Mouse (Mus musculus): ENCODE measurements around the gene Kif1c. TPM values are rescaled to one million over a fixed set of nuclear protein-coding genes. Genes with fewer than 3 reads are reported as not detected.
"Not testable (repeated sequence)": the region's sequence is repeated elsewhere in the genome, so short reads cannot be mapped to it uniquely, and the experiment has no call there.

The Kif1c gene
- total RNA-seq, 2 experiments from 2014 or later = 279 to 286 TPM

DNA sequence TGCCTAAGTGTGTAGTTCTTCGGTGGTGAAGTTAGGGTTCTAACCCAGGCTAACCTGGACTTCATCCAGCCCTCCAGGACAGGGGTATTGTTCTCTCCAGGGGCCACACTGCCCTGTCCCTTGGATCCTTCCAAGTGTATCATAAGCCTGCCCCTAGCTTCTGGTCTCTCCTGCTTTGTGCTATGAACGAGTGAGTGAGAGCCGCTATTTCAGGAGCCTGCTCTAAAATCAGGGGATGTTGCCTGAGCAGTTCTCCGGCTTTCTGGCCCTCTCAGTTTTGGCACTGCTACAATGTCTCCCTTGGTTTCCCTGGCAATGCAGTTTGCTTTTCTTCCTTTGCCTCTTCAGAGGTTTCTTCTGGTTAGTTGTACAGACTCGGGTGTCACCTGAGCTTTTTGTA is 30.8 kb downstream of the Kif1c start:
- no peak for DNase-seq
- intact Hi-C loops (cut with DNase I) = no loop called here

DNA sequence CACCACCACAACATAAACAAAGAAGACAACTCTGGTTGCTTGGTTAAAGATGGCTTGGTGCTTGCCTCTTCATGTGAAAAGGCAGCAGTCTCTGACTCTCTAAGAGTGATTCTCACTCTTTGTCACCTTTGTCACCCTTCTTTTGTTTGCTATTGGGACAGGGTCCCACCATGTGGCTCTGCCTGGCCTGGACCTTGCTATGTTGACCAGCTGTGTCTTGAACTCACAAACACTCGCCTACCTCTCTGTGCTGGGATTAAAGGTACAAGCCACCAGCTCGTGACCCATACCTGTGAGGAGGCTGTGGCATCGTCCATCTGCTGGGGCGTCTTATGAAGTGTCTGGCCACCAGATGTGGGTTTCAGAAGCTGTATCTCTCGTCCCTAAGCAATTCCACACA is 32.9 kb downstream of the Kif1c start:
- no peak for DNase-seq
- intact Hi-C loops (cut with DNase I) = no loop called here

DNA sequence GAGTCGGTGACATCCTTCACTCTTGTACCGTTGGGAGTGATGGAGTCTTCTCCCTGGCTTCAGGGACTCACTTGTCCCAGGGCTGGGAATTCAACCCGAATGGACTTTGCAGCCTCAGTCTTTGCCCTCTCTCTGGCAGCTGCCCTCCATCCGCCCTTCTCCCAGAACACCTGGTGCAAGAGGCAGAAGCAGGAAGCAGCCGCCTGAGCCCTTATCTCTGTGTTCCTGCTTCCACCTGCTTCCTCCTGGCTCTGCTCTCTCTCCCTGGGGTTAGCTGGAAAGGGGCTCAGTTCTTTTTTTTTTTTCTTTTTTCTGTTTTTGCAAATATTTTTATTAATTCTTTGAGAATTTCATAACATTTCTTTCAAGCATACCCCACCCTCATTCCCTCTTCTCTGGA is 37.4 kb downstream of the Kif1c start:
- intact Hi-C loops (cut with DNase I) = no loop called here

DNA sequence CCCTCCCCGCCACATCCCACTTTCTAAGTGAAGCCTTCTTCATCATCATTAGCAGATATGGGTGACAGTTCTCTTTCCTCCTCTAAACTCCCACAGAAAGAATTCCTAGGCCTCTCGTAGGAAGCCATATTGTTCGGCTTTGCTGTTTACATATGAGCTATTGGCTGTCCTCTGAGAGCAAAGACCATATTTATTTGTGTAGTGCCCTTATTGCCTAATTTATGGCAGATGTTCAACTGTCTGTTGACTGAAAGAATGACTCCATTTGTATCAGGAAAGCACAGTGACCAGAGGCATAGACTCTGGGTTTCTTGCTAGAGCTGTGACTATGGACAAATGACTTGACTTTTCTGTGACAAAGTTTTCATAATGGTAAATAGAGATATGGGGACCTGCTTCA is 41.3 kb downstream of the Kif1c start:
- intact Hi-C loops (cut with DNase I) = no loop called here
- DNase-seq = no peak

More for the DNA sequence above, 37.4 kb downstream of the Kif1c start:
- DNase-seq = no peak

DNA sequence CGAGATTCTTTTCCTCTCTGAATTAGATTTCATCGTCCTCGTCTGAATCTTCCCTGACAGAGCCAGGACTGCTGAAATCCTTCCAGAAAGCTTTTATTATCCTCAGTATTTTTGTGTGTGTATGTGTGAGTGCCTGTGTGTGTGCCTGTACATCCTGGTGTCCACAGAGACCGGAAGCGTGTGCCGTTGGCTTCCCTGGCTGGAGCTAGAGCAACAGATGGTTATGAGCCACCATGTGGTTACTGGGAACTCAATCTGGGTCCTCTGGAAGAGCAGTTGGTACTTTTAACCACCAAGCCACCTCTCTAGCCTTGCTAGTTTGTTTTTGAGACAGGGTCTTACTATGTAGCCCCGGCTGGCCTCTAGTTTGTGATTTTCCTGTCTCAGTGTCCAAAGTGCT is 41.8 kb downstream of the Kif1c start:
- intact Hi-C loops (cut with DNase I) = no loop called here
- no peak for DNase-seq

DNA sequence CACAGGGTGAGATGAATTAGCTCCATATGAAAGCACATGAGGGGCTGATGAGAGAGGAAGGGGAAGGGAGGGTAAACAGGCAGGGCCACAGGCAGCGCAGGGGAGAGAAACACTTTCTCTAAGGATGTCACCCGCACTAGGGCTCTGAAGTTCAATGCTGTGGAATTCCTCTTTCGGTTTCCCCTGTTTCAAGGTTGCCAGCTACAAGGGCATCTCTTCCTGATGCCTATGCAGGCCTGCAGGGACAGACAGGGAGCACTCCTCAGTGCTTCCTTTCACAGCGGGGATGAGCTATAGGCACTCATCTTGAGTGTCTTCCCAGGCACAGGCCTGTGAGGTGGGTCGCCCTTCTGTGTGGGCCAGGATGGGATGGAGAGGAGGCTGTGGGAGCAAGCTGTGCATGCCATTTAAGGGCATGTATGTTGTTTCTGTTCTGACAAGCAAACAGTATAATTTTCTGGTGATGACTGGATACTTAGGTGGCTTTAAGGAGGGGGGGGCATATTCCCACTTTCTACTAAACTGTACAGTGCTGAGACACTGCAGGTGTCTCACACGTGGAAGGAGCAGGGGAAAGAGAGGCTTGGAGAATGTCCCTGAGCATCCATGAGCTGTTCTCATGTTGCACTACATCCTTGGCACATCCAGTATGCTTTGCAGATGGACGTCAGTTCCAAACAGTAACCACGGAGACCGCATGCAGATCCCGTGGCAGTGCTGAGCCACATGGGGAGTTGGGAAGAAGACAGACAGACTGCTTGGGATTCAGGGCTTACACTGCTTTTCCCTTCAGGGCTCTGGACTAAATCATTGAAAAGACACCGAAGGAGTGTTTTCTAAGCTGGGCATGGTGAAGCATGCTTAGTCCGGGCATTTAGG is 42.5 kb downstream of the Kif1c start:
- intact Hi-C loops (cut with DNase I) = no loop called here
- DNase-seq = no peak

DNA sequence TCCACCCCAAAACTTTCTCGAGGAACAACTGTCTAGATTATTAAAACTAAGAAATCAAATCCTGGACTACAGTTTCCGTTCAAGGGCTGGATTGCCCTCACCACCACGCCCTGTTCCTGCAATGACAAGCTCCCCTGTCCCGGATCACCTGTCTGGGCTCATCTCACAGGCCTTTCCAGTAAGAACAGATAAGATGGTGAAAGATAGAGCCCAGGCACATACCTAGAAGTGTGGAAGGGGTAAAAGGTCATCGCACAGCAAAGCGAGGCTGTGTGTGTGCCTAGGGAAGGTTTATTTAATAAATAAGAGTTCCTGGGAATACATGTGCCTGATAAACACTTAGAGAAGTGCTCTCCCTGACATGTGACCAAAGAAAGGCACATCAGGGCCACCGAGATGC is 45.3 kb downstream of the Kif1c start:
- intact Hi-C loops (cut with DNase I) = no loop called here
- DNase-seq = no peak

DNA sequence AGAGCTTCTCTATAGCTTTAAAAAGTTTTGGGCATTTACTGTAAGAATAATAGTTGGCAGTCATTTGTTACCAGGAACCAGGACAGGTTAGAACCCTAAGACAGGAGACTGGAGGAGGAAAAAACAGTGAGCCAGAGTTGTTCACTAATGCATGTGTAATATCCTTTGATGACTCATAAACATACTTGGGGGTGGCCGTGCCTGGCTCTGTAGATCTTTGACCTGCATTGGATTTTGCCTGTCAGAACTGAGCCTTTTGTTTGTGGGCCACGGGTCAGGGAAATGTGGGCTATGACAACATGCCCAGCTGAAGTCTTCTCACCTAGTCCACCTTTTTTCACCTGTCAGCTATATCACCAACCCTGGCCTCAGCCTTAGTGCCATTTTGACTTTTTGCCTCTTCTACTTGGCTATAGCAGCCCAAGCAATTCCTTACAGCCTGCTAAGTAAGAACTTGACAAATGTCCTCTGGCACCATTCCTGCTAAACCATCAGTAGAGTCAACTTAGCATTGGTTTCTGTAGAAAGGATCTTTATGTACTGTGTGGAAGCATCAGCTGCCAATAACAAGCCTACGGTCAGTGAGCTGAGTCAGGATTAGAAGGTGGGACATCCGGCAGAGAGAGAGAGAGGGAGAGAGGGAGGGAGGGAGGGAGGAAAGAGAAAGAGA is 47.7 kb downstream of the Kif1c start:
- intact Hi-C loops (cut with DNase I) = no loop called here
- DNase-seq = no peak

DNA sequence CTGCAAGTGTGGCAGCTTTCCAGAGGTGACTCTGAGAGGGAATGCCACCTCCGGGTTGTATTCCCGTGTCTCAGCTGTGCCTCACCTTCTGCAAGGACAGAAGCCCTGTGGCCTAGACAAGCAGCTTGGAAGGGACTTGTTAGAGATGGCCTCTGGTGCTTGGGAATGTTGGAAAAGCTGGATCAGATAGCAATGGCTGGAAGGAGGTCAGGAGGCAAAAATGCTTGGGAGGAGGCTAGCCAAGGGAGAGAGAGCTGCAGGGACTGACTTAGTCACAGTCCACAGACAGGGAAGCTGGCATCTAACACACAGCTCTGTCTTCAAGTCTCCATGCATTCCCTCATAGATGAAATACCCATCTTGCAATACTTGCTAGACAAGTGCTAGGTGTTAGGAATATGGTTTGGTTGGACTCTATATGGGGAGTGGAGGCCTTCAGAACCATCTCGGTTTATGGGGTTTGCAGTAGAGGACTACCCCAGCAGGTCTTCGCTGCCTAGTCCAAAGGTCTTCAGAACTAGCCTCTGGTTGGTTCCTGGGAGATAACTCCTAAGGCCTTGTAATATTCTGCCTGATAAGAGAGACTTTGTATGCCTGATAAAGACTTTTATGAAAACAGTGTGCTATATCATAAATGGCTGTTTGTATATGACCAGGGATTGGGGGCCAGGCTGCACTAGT is 52.1 kb downstream of the Kif1c start:
- intact Hi-C loops (cut with DNase I) = no loop called here
- no peak for DNase-seq

DNA sequence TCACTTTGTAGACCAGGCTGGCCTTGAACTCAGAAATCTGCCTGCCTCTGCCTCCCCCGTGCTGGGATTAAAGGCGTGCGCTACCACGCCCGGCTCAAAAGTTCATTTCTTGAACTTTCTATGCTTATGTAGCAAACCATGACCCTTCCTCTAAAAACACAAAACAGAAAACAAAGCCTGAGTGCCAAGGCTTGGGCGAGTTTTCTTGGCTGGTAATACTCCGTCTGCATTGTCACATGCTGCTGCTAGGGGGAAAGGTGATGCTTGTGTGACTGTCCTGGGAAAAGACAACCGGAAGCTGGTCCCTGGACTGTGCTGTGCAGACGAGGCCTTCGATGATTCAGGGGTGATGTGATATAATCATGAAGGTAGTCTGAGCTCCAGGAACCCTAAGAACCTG is 52.8 kb downstream of the Kif1c start:
- DNase-seq = no peak
- intact Hi-C loops (cut with DNase I) = no loop called here

DNA sequence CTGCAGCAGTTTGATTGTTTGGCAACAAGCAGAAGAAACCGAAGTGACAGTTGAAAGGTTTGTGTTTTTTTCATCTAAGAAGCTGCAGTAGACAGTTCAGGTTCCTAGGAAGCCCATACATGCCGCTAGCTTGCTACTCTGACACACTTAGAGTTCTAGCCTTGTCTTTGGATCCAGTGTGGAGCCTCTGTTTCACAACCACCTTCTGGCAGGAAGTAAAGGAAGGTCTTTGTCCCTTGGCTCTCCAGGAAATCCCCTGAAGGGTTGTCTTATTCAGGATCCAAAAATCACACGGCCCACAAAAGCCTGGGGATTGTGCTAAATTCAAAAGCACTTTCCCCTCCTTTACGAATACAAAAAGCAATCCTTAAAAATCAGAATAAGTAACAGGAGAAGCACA is 54.1 kb downstream of the Kif1c start:
- intact Hi-C loops (cut with DNase I) = loop anchor here (2.0 kb wide), 2 partner anchors 72 to 238 kb away; no protein-coding TSS in a partner anchor
- DNase-seq = no peak

DNA sequence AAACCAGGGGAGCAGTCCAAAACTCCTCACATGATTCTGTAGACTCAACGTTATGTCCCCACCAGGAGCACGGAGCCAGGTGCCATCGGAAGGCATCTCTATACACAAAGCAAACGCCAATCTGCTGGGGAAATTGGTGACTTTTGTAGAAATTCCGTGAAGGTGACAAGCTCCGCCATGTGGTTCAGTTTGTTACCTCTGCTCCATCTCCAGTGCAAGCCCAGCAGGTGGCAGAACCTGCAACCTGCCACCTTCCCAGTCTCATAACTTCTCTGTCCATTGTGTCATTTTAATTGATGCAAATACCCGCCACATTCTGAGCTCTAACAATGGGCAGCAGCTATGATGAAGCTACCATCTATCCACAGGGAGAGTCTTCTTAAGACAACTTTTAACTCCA is 54.6 kb downstream of the Kif1c start:
- no peak for DNase-seq
- intact Hi-C loops (cut with DNase I) = loop anchor here (1.0 to 5.0 kb wide), 6 partner anchors 53 to 343 kb away; partner anchors contain the start of genes Arrb2, Inca1, Kif1c and Pelp1

DNA sequence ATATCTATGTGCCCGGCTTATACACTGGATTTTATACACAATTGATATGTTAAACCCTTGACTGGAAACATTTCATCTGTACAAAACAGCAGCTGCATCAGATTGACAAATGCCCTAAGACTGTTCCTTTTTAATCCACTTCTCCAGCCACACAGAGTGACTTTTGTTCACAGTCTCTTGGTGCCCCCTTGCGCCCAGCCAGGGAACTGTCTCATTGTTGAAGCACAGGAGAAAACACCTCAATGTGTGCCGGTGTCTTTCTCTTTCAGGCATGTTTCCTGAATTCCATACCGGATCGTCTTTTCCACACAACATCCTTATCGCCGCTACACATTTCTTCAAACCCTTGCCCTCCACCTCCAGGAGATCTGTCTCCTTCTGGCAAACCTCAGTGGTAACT is 55.3 kb downstream of the Kif1c start:
- intact Hi-C loops (cut with DNase I) = loop anchor here (1.0 to 5.0 kb wide), 6 partner anchors 53 to 343 kb away; partner anchors contain the start of genes Arrb2, Inca1, Kif1c and Pelp1
- peak; percentile 84 to 93 for DNase-seq

DNA sequence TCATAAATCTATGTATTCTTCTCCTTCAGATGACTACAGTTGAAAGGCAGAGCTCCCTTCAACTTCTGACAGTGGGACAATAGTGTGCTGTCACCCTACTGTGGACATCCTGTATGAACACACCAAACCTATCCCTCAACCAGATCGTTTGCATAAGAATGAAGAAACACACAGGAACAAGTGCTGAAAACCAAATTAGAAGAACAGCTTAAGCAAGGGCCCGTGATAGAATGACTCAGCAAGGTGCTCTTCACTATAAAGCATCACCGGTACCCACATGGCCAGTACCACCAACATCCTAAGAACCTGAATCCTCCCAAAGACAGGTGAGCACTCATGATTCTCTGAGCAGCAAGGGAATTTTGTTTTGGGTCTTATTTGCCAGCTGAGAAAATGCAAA is 60.1 kb downstream of the Kif1c start:
- intact Hi-C loops (cut with DNase I); DNase-seq: not testable (repeated sequence)

DNA sequence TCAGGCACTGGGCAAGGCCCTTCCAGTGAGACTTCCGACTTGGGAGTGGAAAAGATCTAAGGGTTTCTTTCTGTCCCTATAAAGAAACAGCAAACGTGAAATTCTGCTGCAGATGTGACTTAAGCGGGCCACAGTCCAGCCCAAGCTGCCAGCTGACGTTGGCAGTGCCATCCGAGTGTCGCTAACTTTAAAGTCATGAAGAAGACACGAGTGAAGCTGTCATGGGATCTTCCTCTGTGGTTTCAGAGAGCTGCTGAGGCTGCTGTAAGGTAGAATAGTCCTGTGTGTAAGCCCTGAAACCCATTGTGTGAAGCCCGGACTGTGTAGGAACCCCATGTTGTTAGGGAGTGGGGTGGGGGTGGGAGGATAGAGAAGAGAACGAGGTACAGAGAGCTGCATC is 62.3 kb downstream of the Kif1c start:
- no peak for DNase-seq
- intact Hi-C loops (cut with DNase I) = no loop called here

DNA sequence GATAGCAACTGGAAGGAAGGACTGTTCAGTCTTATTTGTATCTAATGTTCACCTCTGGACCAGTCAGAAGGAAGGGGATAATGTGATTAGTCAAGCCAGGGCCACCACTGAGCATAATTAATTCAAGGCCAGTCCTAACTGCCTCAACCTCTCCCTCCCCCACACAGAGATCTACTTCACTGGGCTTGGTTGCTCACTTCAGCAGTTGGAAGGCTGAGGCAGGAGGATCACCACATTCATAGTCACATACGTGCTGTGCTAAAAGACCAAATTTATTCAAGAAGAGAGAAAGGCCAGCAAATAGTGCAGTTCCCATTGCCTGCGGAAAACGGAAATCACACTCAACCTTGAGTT is 63.2 kb downstream of the Kif1c start:
- intact Hi-C loops (cut with DNase I) = no loop called here

DNA sequence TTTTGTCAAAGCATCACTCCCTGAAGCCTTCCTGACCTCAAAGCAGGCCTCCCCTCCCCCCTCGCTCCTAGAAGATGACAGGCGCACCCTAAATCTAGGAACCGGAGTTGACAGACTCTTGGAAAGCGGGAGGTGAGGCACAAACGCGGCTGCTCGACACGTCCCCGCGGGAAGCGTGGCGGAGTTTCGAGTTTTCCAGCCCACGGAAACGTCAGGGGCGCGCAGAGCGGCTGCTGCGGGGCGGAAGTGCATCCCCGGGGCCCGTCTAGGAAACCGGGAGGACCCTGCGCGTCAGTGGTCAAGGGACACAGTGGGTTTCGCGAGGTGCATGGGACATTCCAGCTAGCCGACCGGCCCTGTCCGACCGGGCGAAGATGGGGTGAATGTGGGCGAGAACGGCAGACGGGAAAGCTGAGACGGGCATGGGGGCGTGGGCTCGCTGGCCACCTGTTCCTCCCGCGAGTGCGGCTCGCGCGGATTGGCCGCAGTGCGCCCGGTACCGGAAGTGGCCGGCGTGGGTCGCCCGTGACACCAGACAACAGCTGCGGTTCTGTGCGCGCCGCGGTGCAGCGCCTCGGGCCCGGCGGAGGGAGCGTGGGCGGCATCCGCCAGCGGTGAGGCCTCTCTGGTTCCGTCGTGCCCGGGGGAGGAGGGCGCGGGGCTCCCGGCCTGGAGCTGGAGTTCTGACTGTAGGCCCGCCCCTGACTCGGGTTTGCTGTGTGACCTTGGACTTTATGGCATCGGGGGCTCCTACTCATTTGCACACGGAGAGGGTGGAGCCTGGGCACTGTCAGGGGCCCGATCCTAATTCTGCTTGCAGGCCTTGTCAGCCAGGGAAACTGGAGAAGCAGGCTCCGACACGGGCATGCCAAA is 63.8 kb downstream of the Kif1c start, which contains the start of gene Zfp3:
Gene Zfp3 (plus strand): TSS at position 274 of the 873 bp plus-strand sequence.
- DNase-seq = peak; percentile 86 to 87
- intact Hi-C loops (cut with DNase I) = no loop called here

More for the DNA sequence above, 63.2 kb downstream of the Kif1c start:
- no peak for DNase-seq

DNA sequence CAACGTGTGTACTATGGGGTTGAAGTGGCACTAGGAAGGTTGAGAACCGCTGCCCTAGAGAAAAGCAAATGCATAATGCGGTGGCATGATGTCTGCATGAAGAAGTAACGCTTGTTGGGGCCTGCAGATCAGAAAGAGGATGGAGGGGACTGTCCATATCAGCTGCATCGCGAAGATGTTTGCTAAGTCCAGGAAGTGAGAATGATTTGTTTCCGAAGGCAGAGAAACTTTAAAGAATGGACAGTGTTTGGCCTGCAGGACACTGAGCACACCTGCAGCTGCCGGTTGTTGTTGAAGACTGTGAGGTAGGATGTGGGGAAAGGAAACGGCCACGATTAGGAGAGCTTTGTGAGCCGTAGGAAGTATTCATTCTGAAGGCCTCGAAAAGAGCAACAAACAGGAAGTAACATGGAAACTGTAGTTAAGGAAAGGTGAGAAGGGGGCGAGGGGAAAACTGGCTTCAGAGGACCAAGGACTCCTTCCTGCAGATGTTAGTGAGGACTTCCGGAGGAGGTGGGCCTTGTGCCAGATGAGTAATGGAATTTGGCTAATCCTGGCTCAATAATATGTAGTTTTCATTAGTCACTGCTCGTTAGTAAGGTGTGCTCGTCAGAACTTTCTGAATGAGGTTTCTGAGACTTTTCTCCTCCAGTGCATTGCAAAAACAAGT is 65.6 kb downstream of the Kif1c start:
- intact Hi-C loops (cut with DNase I) = no loop called here
- peak; percentile 65 to 67 for DNase-seq

DNA sequence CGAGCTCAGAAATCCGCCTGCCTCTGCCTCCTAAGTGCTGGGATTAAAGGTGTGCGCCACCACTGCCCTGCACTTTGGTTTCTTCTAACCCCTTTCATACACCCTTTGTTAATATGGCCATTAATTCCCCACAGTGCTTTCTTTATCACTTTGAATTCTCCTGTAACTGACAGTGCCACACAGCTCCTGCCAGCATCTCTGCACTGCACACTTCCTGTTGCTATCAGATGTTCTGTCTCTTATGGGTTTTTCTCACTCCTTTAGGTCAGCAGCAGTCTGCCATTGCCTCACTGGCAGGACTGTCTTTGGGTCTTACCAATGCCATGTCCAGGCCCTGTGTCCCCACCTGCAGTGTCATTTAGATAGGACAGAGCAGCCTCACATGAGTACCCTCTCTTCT is 70.5 kb downstream of the Kif1c start:
- intact Hi-C loops (cut with DNase I) = no loop called here
- no peak for DNase-seq
